Mouse (Mus musculus) G1E (cell line): ENCODE measurements around the gene Ext2. TPM values are rescaled to one million over a fixed set of nuclear protein-coding genes. Genes with fewer than 3 reads are reported as not detected.

Experiments
- ATAC-seq: 2 replicates; pipeline ENCODE4 v1.8.0; 2016; ENCODE audit warnings: mild to moderate bottlenecking; ENCODE audit not compliant: insufficient number of reproducible peaks, poor library complexity, low FRiP score, severe bottlenecking; ENCODE audit errors: extremely low read depth
- DNase-seq: peaks from one replicate; pipeline ENCODE4 v3.0.0; 2012; ENCODE audit warnings: low spot score
- H3K27me3 ChIP-seq: 2 replicates; pipeline ENCODE4 v1.6.1; 2012; ENCODE audit warnings: mild to moderate bottlenecking, low read length, inconsistent platforms; ENCODE audit not compliant: insufficient read depth
- H3K36me3 ChIP-seq: replicated peaks from 2 replicates; pipeline ENCODE3; 2012; ENCODE audit warnings: mild to moderate bottlenecking, inconsistent platforms
- H3K4me1 ChIP-seq: 2 replicates; pipeline ENCODE4 v1.6.1; 2012; ENCODE audit warnings: low read depth, low read length, inconsistent platforms, mixed read lengths; ENCODE audit not compliant: insufficient read depth
- H3K4me3 ChIP-seq: 2 replicates; pipeline ENCODE4 v1.5.1; 2012; ENCODE audit warnings: low read depth, mild to moderate bottlenecking, inconsistent platforms, low read length, moderate library complexity, mixed read lengths
- H3K9me3 ChIP-seq: replicated peaks from 2 replicates; pipeline ENCODE4 v1.6.1; 2012; ENCODE audit warnings: inconsistent platforms
- CTCF ChIP-seq: IDR thresholded peaks from 2 replicates; pipeline ENCODE4 v1.5.1; 2012; ENCODE audit warnings: low read depth, low read length, inconsistent platforms, mixed read lengths
- GATA1 ChIP-seq: IDR thresholded peaks from 2 replicates; pipeline ENCODE4 v1.6.1; 2012; ENCODE audit warnings: borderline replicate concordance, low read length, inconsistent platforms, mixed read lengths
- GATA2 ChIP-seq: IDR thresholded peaks from 2 replicates; pipeline ENCODE4 v1.6.1; 2012; ENCODE audit warnings: low read depth, low read length, inconsistent platforms, borderline replicate concordance
- POLR2AphosphoS5 ChIP-seq: IDR thresholded peaks from 2 replicates; pipeline ENCODE4 v1.6.1; 2012; ENCODE audit warnings: low read depth, low read length, inconsistent platforms; ENCODE audit not compliant: insufficient replicate concordance
- TAL1 ChIP-seq: conservative IDR thresholded peaks from 2 replicates; pipeline ENCODE4 v1.6.1; 2012; ENCODE audit warnings: low read depth, low read length, inconsistent platforms, mixed read lengths
- polyA plus RNA-seq: library from polyadenylated mRNA; stranded (reverse); fragments of >175 nt; gene quantifications from 2 replicates; pipeline ENCODE4 v1.2.3, GENCODE M21; 2012
- total RNA-seq, 2 experiments: library from RNA; stranded (forward) in 1 of 2; stranded (reverse) in 1 of 2; fragments of 200-1000 nt in 1 of 2; fragments of >200 nt in 1 of 2; fragmentation: Nextera tagmentation in 1 of 2; gene quantifications; 2 replicates each; pipeline ENCODE4 v1.2.3; 2014 to 2017

The Ext2 gene
- total and polyA plus RNA-seq, 3 experiments = 22.9 to 42.6 (median 25.0) TPM

- Histone ChIP-seq H3K4me3 (no peak overlapping the region), H3K9me3 (no peaks in the 10 kb centered on the region), H3K36me3 (no peaks in the 10 kb centered on the region), H3K27me3 (peaks cover 6% of the 10 kb centered on the region; the same call in 1 of the 2 replicates), H3K4me1 (no peaks in the 10 kb centered on the region)
- no peak for DNase-seq
- no peak for ATAC-seq
- TF ChIP-seq CTCF (no peak), GATA2 (no peak), TAL1 (no peak), POLR2AphosphoS5 (no peak), GATA1 (no peak)
Observed at GRCm38 (mm10) chr2:93665472-93665871, 156.9 kb downstream of the Ext2 start.

GRCm38 (mm10) chr2:93662240-93662865, 160.0 kb downstream of the Ext2 start:
- peaks cover 15% of the 10 kb centered on the region; the same call in 1 of the 2 replicates for H3K27me3 ChIP-seq
- no peaks in the 10 kb centered on the region for H3K36me3 ChIP-seq
- H3K9me3 ChIP-seq = no peaks in the 10 kb centered on the region
- no peak overlapping the region for H3K4me3 ChIP-seq
- ATAC-seq (no peak), DNase-seq (no peak)
- no peaks in the 10 kb centered on the region for H3K4me1 ChIP-seq
- no peak for TF ChIP-seq POLR2AphosphoS5
- TF ChIP-seq GATA1 = no peak
- TF ChIP-seq CTCF = no peak
- TF ChIP-seq TAL1 = no peak
- no peak for TF ChIP-seq GATA2

GRCm38 (mm10) chr2:93661096-93661495, 161.3 kb downstream of the Ext2 start:
- no peaks in the 10 kb centered on the region for H3K4me1 ChIP-seq
- H3K36me3 ChIP-seq = no peaks in the 10 kb centered on the region
- no peak for ATAC-seq
- peaks cover 15% of the 10 kb centered on the region; the same call in 1 of the 2 replicates for H3K27me3 ChIP-seq
- no peak overlapping the region for H3K4me3 ChIP-seq
- TF ChIP-seq TAL1 = no peak
- TF ChIP-seq GATA1 = no peak
- TF ChIP-seq POLR2AphosphoS5 = no peak
- TF ChIP-seq GATA2 = no peak
- TF ChIP-seq CTCF = no peak
- H3K9me3 ChIP-seq = no peaks in the 10 kb centered on the region
- no peak for DNase-seq

GRCm38 (mm10) chr2:93659705-93660308, 162.6 kb downstream of the Ext2 start:
- TF ChIP-seq GATA1 (no peak), CTCF (no peak), GATA2 (no peak), TAL1 (no peak), POLR2AphosphoS5 (no peak)
- ATAC-seq (no peak), DNase-seq (no peak)

GRCm38 (mm10) chr2:93659004-93659403, 163.4 kb downstream of the Ext2 start:
- Histone ChIP-seq H3K9me3 (no peaks in the 10 kb centered on the region), H3K4me3 (no peak overlapping the region), H3K27me3 (peaks cover 17% of the 10 kb centered on the region; the same call in 1 of the 2 replicates), H3K36me3 (no peaks in the 10 kb centered on the region), H3K4me1 (no peaks in the 10 kb centered on the region)
- DNase-seq = no peak
- TF ChIP-seq CTCF (peak; percentile 53; the same call in 1 of the 2 replicates), TAL1 (no peak)
- ATAC-seq = no peak

More at GRCm38 (mm10) chr2:93659705-93660308, 162.6 kb downstream of the Ext2 start:
- H3K9me3 ChIP-seq = no peaks in the 10 kb centered on the region
- no peaks in the 10 kb centered on the region for H3K36me3 ChIP-seq
- H3K4me3 ChIP-seq = no peak overlapping the region
- peaks cover 16% of the 10 kb centered on the region; the same call in 1 of the 2 replicates for H3K27me3 ChIP-seq
- H3K4me1 ChIP-seq = no peaks in the 10 kb centered on the region

- no peaks in the 10 kb centered on the region for H3K4me1 ChIP-seq
- H3K4me3 ChIP-seq = no peak overlapping the region
- DNase-seq = no peak
- no peaks in the 10 kb centered on the region for H3K9me3 ChIP-seq
- ATAC-seq = no peak
- H3K36me3 ChIP-seq = no peaks in the 10 kb centered on the region
- peaks cover 12% of the 10 kb centered on the region for H3K27me3 ChIP-seq
- TF ChIP-seq CTCF = no peak
Observed at GRCm38 (mm10) chr2:93654336-93655055, 167.9 kb downstream of the Ext2 start.
